Mouse (Mus musculus): Measurements from ENCODE around the gene Rexo2. TPM values are rescaled to one million over a fixed set of nuclear protein-coding genes. Genes with fewer than 3 reads are reported as not detected.

The Rexo2 gene
- 41.0 and 46.6 TPM in 2 replicates for polyA plus RNA-seq (2012; rRNA removed)

DNA sequence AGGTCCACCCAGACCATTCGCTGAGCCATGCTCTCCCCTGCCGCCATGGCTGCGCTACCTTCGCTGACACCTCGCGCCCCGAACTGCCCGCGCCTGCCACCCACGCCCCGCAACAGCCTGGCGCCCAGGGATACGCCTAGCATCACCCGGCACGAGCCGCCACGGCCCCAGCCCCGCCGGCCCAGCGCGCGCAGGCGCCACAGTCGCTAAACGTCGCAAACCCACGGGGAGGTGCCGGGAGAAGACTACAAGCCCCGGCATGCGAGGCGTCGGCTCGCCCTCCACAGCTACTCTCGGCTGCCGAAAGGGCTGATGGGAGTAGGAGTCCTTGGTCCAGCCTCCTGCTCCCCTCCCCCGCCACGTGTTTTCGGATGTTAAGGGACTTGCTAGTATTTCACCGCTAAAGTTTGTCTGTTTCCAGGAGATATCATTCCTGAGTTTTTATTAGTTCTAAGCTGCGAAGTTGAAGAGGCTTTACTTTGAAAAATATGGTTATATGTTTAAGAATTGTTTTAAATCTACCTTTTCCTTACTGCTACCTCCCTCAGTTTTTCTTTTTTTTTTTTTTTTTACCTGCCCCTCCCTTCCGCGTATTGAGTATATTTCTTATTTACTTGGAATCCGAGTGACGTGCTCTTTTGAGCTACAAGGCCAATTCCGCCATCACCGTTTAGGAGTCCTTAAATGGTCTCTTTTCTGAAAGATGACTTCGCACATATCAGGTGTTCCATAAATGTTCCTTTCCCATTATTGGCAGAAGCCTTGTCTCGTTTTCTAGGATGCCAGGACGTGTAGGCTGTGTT is at the start of gene Rexo2:
TSS of gene Rexo2 (minus strand) at position 213 of the 803 bp plus-strand sequence.

DNA sequence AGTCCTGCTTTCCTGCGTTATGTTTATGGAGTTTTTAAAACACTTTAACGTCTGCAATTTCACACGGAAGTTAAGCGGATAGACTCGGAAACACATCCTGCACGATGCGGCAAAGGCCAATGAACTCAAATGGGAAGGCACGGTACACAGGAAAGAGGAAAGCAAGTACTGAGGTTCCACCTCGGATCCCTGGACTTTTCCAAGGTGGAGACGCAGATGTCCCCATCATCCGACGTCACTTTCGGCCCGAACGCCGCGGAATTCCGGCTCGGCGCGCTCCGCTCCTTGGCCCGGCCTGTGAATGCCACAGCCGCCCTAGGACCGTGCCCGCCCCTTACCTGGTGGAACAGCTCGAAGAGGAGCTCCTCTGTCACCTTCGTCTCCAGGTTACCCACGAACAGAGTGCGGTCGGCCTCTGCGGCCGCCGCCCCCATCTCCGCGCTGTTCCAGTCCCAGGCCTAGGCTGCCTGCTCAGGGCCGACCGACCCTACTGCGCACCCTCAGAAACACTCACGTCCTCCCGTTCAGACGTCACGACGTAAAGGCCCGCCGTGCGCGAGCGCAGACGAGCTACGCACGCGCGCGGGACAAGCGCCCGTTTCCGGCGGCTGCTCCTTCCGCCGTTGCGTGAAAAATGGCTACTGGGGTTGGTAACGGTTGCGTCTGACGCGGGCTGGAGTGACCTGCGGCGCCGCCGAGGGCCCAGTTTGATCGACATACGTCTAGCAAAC is 14.6 kb upstream of the Rexo2 start, which contains the start of the genes Rbm7 and Gm5617:
TSS of gene Rbm7 (minus strand) at position 483 of the 731 bp plus-strand sequence.
TSS of gene Gm5617 (plus strand) at position 626 of the 731 bp plus-strand sequence.

Other genes with a start within 250 kb of the Rexo2 start
- 43.7 and 49.0 TPM in 2 replicates for gene Nxpe2, start 127.2 kb downstream of the Rexo2 start, polyA plus RNA-seq (2012; rRNA removed)
- gene Rbm7, start 14.7 kb upstream of the Rexo2 start, polyA plus RNA-seq (2012; rRNA removed) = 22.1 and 22.9 TPM in 2 replicates
- 21.3 and 24.2 TPM in 2 replicates for gene Gm5617, start 14.8 kb upstream of the Rexo2 start, polyA plus RNA-seq (2012; rRNA removed)
- 0.25 and 0.29 TPM in 2 replicates for gene Nnmt, start 124.5 kb upstream of the Rexo2 start, polyA plus RNA-seq (2012; rRNA removed)